Mouse (Mus musculus): Measurements from ENCODE around the gene Fbxw8.

GRCm38 (mm10) chr5:118169222-118170221, 14.3 kb upstream of the Fbxw8 start:
- TF ChIP-seq CTCF (IDR thresholded peaks at IDR 0.05; ENCODE audit: extremely low read depth, insufficient read depth, insufficient read length, insufficient replicate concordance) (no peak), POLR2A (IDR thresholded peaks at IDR 0.05; ENCODE audit: low read depth, low read length) (no peak)
